Mouse (Mus musculus): ENCODE data around the gene Casq1. TPM values are rescaled to one million over a fixed set of nuclear protein-coding genes. Genes with fewer than 3 reads are reported as not detected.

Gene Casq1
- polyA plus RNA-seq, 1 experiment from 2014 or later = 5.0 TPM

GRCm38 (mm10) chr1:172194435-172194834, 25.2 kb downstream of the Casq1 start:
- no peak for ATAC-seq (ENCODE audit: insufficient read depth)
- DNase-seq = no peak
- Histone ChIP-seq H3K4me2 (no peak overlapping the region), H3K9ac (no peak overlapping the region), H3K27me3 (ENCODE audit: insufficient read depth, low read length) (no peaks in the 10 kb centered on the region), H3K4me3 (ENCODE audit: low read depth, low read length) (no peak overlapping the region), H3K36me3 (ENCODE audit: insufficient read depth) (peaks cover 92% of the 10 kb centered on the region), H3K27ac (ENCODE audit: low read depth) (no peak overlapping the region), H3K4me1 (ENCODE audit: insufficient read depth) (no peaks in the 10 kb centered on the region), H3K9me3 (ENCODE audit: low read depth, low read length) (no peaks in the 10 kb centered on the region)
- 79% methylated on average over 8 of the region's 8 CpGs for WGBS
- no peak for TF ChIP-seq CTCF (IDR thresholded peaks at IDR 0.05; ENCODE audit: low read depth)

- no peak overlapping the region for H3K4me3 ChIP-seq (ENCODE audit: low read depth, low read length)
- H3K27me3 ChIP-seq (ENCODE audit: insufficient read depth, low read length) = no peaks in the 10 kb centered on the region
- 90% methylated on average over 3 of the region's 3 CpGs for WGBS
- H3K4me2 ChIP-seq = no peak overlapping the region
- H3K27ac ChIP-seq (ENCODE audit: low read depth) = no peak overlapping the region
- DNase-seq (no peak), ATAC-seq (ENCODE audit: insufficient read depth) (no peak)
- H3K36me3 ChIP-seq (ENCODE audit: insufficient read depth) = peaks cover 93% of the 10 kb centered on the region
- no peaks in the 10 kb centered on the region for H3K9me3 ChIP-seq (ENCODE audit: low read depth, low read length)
- H3K9ac ChIP-seq = no peak overlapping the region
- TF ChIP-seq CTCF (IDR thresholded peaks at IDR 0.05; ENCODE audit: low read depth) = no peak
- H3K4me1 ChIP-seq (ENCODE audit: insufficient read depth) = no peaks in the 10 kb centered on the region
Observed at GRCm38 (mm10) chr1:172192217-172192616, 27.5 kb downstream of the Casq1 start.

GRCm38 (mm10) chr1:172191578-172191977, 28.1 kb downstream of the Casq1 start:
- no peak overlapping the region for H3K27ac ChIP-seq (ENCODE audit: low read depth)
- 0 out of 2 replicates have a peak, but pooled peaks have one; percentile 1 for TF ChIP-seq CTCF (IDR thresholded peaks at IDR 0.05; ENCODE audit: low read depth)
- no peak overlapping the region for H3K4me3 ChIP-seq (ENCODE audit: low read depth, low read length)
- ATAC-seq (ENCODE audit: insufficient read depth) (no peak), DNase-seq (no peak)
- 85% methylated on average over 2 of the region's 2 CpGs for WGBS
- H3K4me2 ChIP-seq = no peak overlapping the region
- no peaks in the 10 kb centered on the region for H3K27me3 ChIP-seq (ENCODE audit: insufficient read depth, low read length)
- no peaks in the 10 kb centered on the region for H3K4me1 ChIP-seq (ENCODE audit: insufficient read depth)
- H3K9me3 ChIP-seq (ENCODE audit: low read depth, low read length) = no peaks in the 10 kb centered on the region
- H3K36me3 ChIP-seq (ENCODE audit: insufficient read depth) = peaks cover 93% of the 10 kb centered on the region
- no peak overlapping the region for H3K9ac ChIP-seq

- WGBS = 70% methylated on average over 4 of the region's 4 CpGs
- peak; percentile 52; the same call in 1 of the 2 replicates for ATAC-seq (ENCODE audit: insufficient read depth)
Observed at GRCm38 (mm10) chr1:172188891-172189290, 30.8 kb downstream of the Casq1 start.

GRCm38 (mm10) chr1:172186401-172187289, 33.0 kb downstream of the Casq1 start:
- DNase-seq (peak; percentile 53), ATAC-seq (ENCODE audit: insufficient read depth) (no peak)
- H3K27me3 ChIP-seq (ENCODE audit: insufficient read depth, low read length) = no peaks in the 10 kb centered on the region
- no peaks in the 10 kb centered on the region for H3K9me3 ChIP-seq (ENCODE audit: low read depth, low read length)
- no peak overlapping the region for H3K9ac ChIP-seq
- H3K4me3 ChIP-seq (ENCODE audit: low read depth, low read length) = no peak overlapping the region
- peaks cover 80% of the 10 kb centered on the region for H3K36me3 ChIP-seq (ENCODE audit: insufficient read depth)
- H3K4me1 ChIP-seq (ENCODE audit: insufficient read depth) = no peaks in the 10 kb centered on the region
- peak; percentile 41; the same call in 1 of the 2 replicates for TF ChIP-seq CTCF (IDR thresholded peaks at IDR 0.05; ENCODE audit: low read depth)
- no peak overlapping the region for H3K4me2 ChIP-seq
- 91% methylated on average over 10 of the region's 10 CpGs for WGBS
- H3K27ac ChIP-seq (ENCODE audit: low read depth) = no peak overlapping the region

More at GRCm38 (mm10) chr1:172188891-172189290, 30.8 kb downstream of the Casq1 start:
- H3K9ac ChIP-seq = no peak overlapping the region
- peaks cover 86% of the 10 kb centered on the region for H3K36me3 ChIP-seq (ENCODE audit: insufficient read depth)
- no peak overlapping the region for H3K4me3 ChIP-seq (ENCODE audit: low read depth, low read length)
- H3K4me1 ChIP-seq (ENCODE audit: insufficient read depth) = no peaks in the 10 kb centered on the region
- H3K27me3 ChIP-seq (ENCODE audit: insufficient read depth, low read length) = no peaks in the 10 kb centered on the region
- peak; percentile 35 for DNase-seq
- H3K9me3 ChIP-seq (ENCODE audit: low read depth, low read length) = no peaks in the 10 kb centered on the region
- no peak overlapping the region for H3K27ac ChIP-seq (ENCODE audit: low read depth)
- TF ChIP-seq CTCF (IDR thresholded peaks at IDR 0.05; ENCODE audit: low read depth) = peak; percentile 70
- no peak overlapping the region for H3K4me2 ChIP-seq

- ATAC-seq (ENCODE audit: insufficient read depth) (no peak), DNase-seq (no peak)
- Histone ChIP-seq H3K27ac (ENCODE audit: low read depth) (no peak overlapping the region), H3K36me3 (ENCODE audit: insufficient read depth) (peaks cover 80% of the 10 kb centered on the region), H3K4me1 (ENCODE audit: insufficient read depth) (no peaks in the 10 kb centered on the region), H3K27me3 (ENCODE audit: insufficient read depth, low read length) (no peaks in the 10 kb centered on the region), H3K4me3 (ENCODE audit: low read depth, low read length) (no peak overlapping the region), H3K9me3 (ENCODE audit: low read depth, low read length) (no peaks in the 10 kb centered on the region), H3K9ac (no peak overlapping the region), H3K4me2 (no peak overlapping the region)
- no peak for TF ChIP-seq CTCF (IDR thresholded peaks at IDR 0.05; ENCODE audit: low read depth)
Observed at GRCm38 (mm10) chr1:172183915-172184314, 35.8 kb downstream of the Casq1 start.

- DNase-seq (no peak), ATAC-seq (ENCODE audit: insufficient read depth) (no peak)
- Histone ChIP-seq H3K4me2 (no peak overlapping the region), H3K9me3 (ENCODE audit: low read depth, low read length) (no peaks in the 10 kb centered on the region), H3K9ac (no peak overlapping the region), H3K27me3 (ENCODE audit: insufficient read depth, low read length) (no peaks in the 10 kb centered on the region), H3K27ac (ENCODE audit: low read depth) (no peak overlapping the region), H3K4me1 (ENCODE audit: insufficient read depth) (no peaks in the 10 kb centered on the region), H3K36me3 (ENCODE audit: insufficient read depth) (peaks cover 78% of the 10 kb centered on the region), H3K4me3 (ENCODE audit: low read depth, low read length) (no peak overlapping the region)
- 93% methylated on average over 6 of the region's 6 CpGs for WGBS
- no peak for TF ChIP-seq CTCF (IDR thresholded peaks at IDR 0.05; ENCODE audit: low read depth)
Observed at GRCm38 (mm10) chr1:172183056-172183455, 36.6 kb downstream of the Casq1 start.
